Mouse (Mus musculus) testis, adult 2 months (tissue): ENCODE measurements around the gene Kdm5a.

Experiments used
- CTCF ChIP-seq: fragments of 200-500 bp; IDR thresholded peaks from 2 replicates; pipeline ENCODE4 v1.5.1; 2012; ENCODE audit warnings: low read depth, mild to moderate bottlenecking, inconsistent platforms, low read length, moderate library complexity; ENCODE audit not compliant: control insufficient read depth, insufficient read depth, insufficient replicate concordance
- POLR2A ChIP-seq: fragments of 200-500 bp; IDR thresholded peaks from 2 replicates; pipeline ENCODE4 v1.6.1; 2012; ENCODE audit warnings: low read depth, mild to moderate bottlenecking, inconsistent platforms, low read length, moderate library complexity; ENCODE audit not compliant: control insufficient read depth

DNA sequence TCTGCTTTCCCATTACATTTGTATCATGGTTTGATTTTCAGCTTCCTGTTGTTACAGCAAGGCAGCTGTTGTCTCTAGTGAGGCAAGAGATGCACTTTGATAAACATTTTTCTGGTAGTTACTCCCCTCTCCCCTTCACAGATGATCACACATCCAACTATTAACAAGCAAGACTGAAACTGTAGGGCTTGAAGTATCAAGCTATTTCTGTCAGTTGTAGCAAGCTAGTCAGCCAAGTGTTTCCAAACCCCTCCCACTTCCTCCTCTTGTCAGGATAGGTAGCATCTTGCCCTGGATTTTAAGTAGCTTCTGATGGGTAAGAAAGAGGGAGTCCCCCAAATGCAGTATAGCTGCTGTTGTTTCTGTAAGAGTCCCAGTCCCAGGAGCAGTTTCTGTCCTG is 105.8 kb downstream of the Kdm5a start:
- TF ChIP-seq CTCF (no peak), POLR2A (no peak)
